Mouse (Mus musculus): ENCODE measurements around the gene Cdc42bpg. TPM values are rescaled to one million over a fixed set of nuclear protein-coding genes. Genes with fewer than 3 reads are reported as not detected.

The Cdc42bpg gene
- total and polyA plus RNA-seq, 3 experiments = 2.6 to 4.5 TPM; not detected in 1

DNA sequence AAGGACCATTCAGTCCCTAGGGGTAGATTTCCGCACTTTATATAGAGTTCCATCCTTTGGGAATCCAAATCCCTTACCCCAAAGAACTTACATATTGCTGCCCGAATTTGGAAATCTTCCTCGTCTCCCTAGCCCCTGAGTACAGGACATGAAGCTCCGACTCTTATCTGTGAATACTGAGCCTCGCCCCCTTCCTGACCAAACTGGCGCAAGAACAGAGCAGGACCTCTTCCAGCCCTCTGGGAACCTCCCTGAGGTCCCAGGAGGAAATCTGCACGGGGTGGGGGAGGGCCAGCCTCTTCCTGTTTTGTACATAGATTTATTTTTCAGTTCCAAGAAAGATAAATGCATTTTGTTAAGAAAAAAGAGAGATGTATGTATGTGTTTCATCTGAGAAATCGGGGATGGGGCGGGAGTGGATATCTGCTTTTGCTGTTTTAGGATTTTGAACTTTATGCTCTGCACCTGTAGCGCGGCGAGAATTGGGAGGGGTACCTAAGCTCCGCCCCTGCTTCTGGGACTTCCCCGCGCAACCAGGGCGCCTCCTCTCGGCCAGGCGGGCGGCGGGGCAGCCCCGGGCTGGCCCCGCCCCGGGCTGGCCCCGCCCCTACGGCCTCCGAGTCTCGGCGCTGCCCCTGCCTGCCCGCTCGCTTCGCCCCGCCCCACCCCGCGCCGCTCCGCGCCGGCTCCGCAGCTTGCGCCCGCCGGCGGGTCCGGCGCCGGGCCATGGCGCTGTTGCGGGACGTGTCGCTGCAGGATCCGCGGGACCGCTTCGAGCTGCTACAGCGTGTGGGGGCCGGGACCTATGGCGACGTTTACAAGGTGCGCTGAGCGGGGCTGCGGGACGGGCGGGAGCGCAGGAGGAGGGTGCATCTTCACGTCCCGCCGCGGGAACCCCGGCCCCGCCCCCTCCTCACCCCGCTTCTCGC, 34.5 kb downstream of the Cdc42bpg start, which contains the start of gene Map4k2:
Map4k2 (plus strand) TSS at position 612 of the 929 bp plus-strand sequence.
- peak; percentile 84 for DNase-seq (ENCODE audit: low read depth, low spot score)
- Histone ChIP-seq H3K36me3 (ENCODE audit: control insufficient read depth in 1 of 2, insufficient read depth in 2 of 2, low read length in 2 of 2) (peaks cover 0 to 8% of the 10 kb centered on the region in 2 experiments; a peak in 2 of 4 replicates), H3K27ac (ENCODE audit: control insufficient read depth, low read depth, low read length) (peak within 1 kb of the TSS; percentile 31; the same call in 1 of the 2 replicates), H3K79me2 (ENCODE audit: control insufficient read depth, insufficient read depth, low read length, poor library complexity) (peaks cover 5% of the 10 kb centered on the region), H3K9ac (ENCODE audit: control insufficient read depth, low read depth, low read length, poor library complexity, severe bottlenecking) (peak within 1 kb of the TSS; percentile 83), H3K27me3 (ENCODE audit: control insufficient read depth in 1 of 2, insufficient read depth in 2 of 2, low read length in 2 of 2) (no peaks in the 10 kb centered on the region), H3K9me3 (replicated peaks; ENCODE audit: insufficient read depth, low read length) (no peaks in the 10 kb centered on the region), H3K4me3 (ENCODE audit: control insufficient read depth in 1 of 2, insufficient read depth in 1 of 2, low read depth in 2 of 2, low read length in 2 of 2) (peak within 1 kb of the TSS; percentile 66 to 79), H3K4me1 (ENCODE audit: control insufficient read depth in 1 of 2, insufficient read depth in 2 of 2, low read length in 2 of 2) (peaks cover 0 to 18% of the 10 kb centered on the region in 2 experiments; a peak in 3 of 4 replicates)
- TF ChIP-seq MAZ (IDR thresholded peaks at IDR 0.05; ENCODE audit: low read depth, low read length) = no peak
- TF ChIP-seq TBP (IDR thresholded peaks at IDR 0.05; ENCODE audit: low read depth, low read length) = no peak
- TF ChIP-seq MYC (IDR thresholded peaks at IDR 0.05; ENCODE audit: low read depth, low read length) = no peak
- peak; percentile 30; the same call in 1 of the 2 replicates for TF ChIP-seq NRF1 (IDR thresholded peaks at IDR 0.05; ENCODE audit: insufficient read depth, low read depth, low read length, poor library complexity, severe bottlenecking)
- TF ChIP-seq MYB (IDR thresholded peaks at IDR 0.05; ENCODE audit: low read depth, low read length) = no peak
- TF ChIP-seq CHD2 (IDR thresholded peaks at IDR 0.05; ENCODE audit: low read length) = no peak
- TF ChIP-seq HCFC1 (IDR thresholded peaks at IDR 0.05; ENCODE audit: low read depth, low read length) = 0 out of 2 replicates have a peak, but pooled peaks have one; percentile 0
- no peak; the same call in none of the 2 replicates for TF ChIP-seq MXI1 (IDR thresholded peaks at IDR 0.05; ENCODE audit: low read depth, low read length)
- no peak for TF ChIP-seq BHLHE40 (IDR thresholded peaks at IDR 0.05; ENCODE audit: borderline replicate concordance, low read depth, low read length)
- TF ChIP-seq CTCF (IDR thresholded peaks at IDR 0.05 in 2 of 3, conservative IDR thresholded peaks at IDR 0.05 in 1 of 3; ENCODE audit: control insufficient read depth in 1 of 3, insufficient read depth in 1 of 3, low read depth in 2 of 3, low read length in 3 of 3, poor library complexity in 1 of 3, severe bottlenecking in 1 of 3) = peak in 2 of 3 experiments; percentile 32 to 57; a peak in 4 of 6 replicates

DNA sequence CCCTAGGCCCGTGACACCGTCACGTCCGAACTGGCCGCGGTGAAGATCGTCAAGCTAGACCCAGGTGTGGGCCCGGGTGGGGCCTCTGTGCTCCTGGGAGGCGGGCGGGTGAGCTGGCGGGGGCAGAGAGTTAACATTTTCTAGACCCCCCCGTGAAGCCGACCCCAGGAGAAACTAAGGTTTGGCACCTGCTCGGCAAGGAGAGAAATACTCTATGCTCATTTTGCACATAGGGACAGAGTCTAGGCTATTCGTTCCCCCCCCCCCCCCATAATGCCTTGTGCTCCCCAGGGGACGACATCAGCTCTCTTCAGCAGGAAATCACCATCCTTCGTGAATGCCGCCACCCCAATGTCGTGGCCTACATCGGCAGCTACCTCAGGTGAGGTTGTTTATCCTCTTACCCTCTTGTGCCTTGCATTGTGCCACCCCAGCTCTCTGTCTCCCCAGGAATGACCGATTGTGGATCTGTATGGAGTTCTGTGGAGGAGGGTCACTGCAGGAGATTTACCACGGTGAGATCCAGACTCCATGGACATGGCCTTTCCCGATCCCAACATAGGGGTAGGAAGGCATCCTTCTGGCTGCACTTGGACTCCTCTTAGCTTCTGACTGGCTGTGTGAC, 35.3 kb downstream of the Cdc42bpg start:
- no peak overlapping the region for H3K27ac ChIP-seq (ENCODE audit: control insufficient read depth, low read depth, low read length)
- no peaks in the 10 kb centered on the region for H3K9me3 ChIP-seq (replicated peaks; ENCODE audit: insufficient read depth, low read length)
- peaks cover under 1% of the 10 kb centered on the region for H3K79me2 ChIP-seq (ENCODE audit: control insufficient read depth, insufficient read depth, low read length, poor library complexity)
- H3K27me3 ChIP-seq (ENCODE audit: control insufficient read depth in 1 of 2, insufficient read depth in 2 of 2, low read length in 2 of 2) = no peaks in the 10 kb centered on the region
- H3K4me3 ChIP-seq (ENCODE audit: control insufficient read depth in 1 of 2, insufficient read depth in 1 of 2, low read depth in 2 of 2, low read length in 2 of 2) = peak overlapping the region; percentile 66 to 79
- TF ChIP-seq TBP (IDR thresholded peaks at IDR 0.05; ENCODE audit: low read depth, low read length) (no peak), USF2 (IDR thresholded peaks at IDR 0.05; ENCODE audit: borderline replicate concordance in 1 of 2, insufficient read depth in 1 of 2, low read depth in 1 of 2, low read length in 2 of 2) (no peak), MAX (IDR thresholded peaks at IDR 0.05; ENCODE audit: low read length) (peak; percentile 14; the same call in 1 of the 2 replicates), MXI1 (IDR thresholded peaks at IDR 0.05; ENCODE audit: low read depth, low read length) (peak; percentile 13; the same call in 1 of the 2 replicates), MYC (IDR thresholded peaks at IDR 0.05; ENCODE audit: low read depth, low read length) (no peak), ZNF384 (IDR thresholded peaks at IDR 0.05; ENCODE audit: low read depth, low read length) (no peak), ZMIZ1 (IDR thresholded peaks at IDR 0.05; ENCODE audit: low read depth, low read length) (no peak)
- peaks cover 0 to 10% of the 10 kb centered on the region in 2 experiments; a peak in 2 of 4 replicates for H3K4me1 ChIP-seq (ENCODE audit: control insufficient read depth in 1 of 2, insufficient read depth in 2 of 2, low read length in 2 of 2)
- H3K9ac ChIP-seq (ENCODE audit: control insufficient read depth, low read depth, low read length, poor library complexity, severe bottlenecking) = peak overlapping the region; percentile 83
- no peak for DNase-seq (ENCODE audit: low read depth, low spot score)
- H3K36me3 ChIP-seq (ENCODE audit: control insufficient read depth in 1 of 2, insufficient read depth in 2 of 2, low read length in 2 of 2) = peaks cover 0 to 2% of the 10 kb centered on the region in 2 experiments; a peak in 2 of 4 replicates

Measured in MEL (cell line).